Mouse (Mus musculus) cortical plate, adult 2 months (tissue): Measurements from ENCODE around the gene Ascl5.

ENCODE experiments used
- CTCF ChIP-seq: fragments of 200-500 bp; IDR thresholded peaks from 2 replicates; pipeline ENCODE4 v1.5.1; 2011; ENCODE audit warnings: mild to moderate bottlenecking, control low read depth, low read length; ENCODE audit not compliant: insufficient read depth; ENCODE audit errors: extremely low read depth
- POLR2A ChIP-seq: fragments of 200-500 bp; IDR thresholded peaks from 2 replicates; pipeline ENCODE4 v1.6.1; 2011; ENCODE audit warnings: mild to moderate bottlenecking, low read length, control low read depth; ENCODE audit not compliant: insufficient read depth; ENCODE audit errors: extremely low read depth

DNA sequence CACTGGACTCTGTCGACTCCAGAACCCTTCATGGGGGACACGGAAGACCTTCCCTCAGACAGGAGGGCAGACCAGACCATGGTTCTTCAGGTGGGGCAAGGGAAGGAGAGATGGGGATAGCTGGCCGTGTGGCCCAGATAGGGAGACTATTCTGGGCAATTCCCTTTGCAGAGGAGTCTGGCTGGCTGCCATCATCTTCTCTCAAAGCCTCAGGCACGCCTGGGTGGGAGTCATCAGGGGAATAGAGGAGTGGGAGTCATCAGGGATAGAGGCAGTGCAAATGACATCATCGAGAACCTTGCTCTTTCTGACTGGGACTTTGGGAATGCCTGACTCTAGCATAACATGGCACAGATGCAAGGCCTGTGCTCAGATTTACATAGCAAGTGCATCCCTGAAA lies 13.4 kb downstream of the Ascl5 start:
- TF ChIP-seq CTCF (no peak), POLR2A (no peak)
